Mouse (Mus musculus) heart, adult 2 months (tissue): ENCODE results near the gene Zdhhc15.
"Not testable (repeated sequence)": the region's sequence is repeated elsewhere in the genome, so short reads cannot be mapped to it uniquely, and the experiment has no call there.

ENCODE experiments used
- CTCF ChIP-seq: fragments of 200-600 bp; IDR thresholded peaks from 2 replicates; pipeline ENCODE4 v1.8.1; 2022; ENCODE audit warnings: antibody characterized with exemption, mild to moderate bottlenecking, moderate library complexity
- EP300 ChIP-seq: fragments of 200-500 bp; IDR thresholded peaks from 2 replicates; pipeline ENCODE4 v1.6.1; 2011; ENCODE audit warnings: low read depth, low read length, control low read depth; ENCODE audit not compliant: insufficient read depth
- POLR2A ChIP-seq: fragments of 200-500 bp; IDR thresholded peaks from 2 replicates; pipeline ENCODE4 v1.6.1; 2011; ENCODE audit warnings: mild to moderate bottlenecking, low read depth, low read length, control low read depth; ENCODE audit not compliant: insufficient read depth

DNA sequence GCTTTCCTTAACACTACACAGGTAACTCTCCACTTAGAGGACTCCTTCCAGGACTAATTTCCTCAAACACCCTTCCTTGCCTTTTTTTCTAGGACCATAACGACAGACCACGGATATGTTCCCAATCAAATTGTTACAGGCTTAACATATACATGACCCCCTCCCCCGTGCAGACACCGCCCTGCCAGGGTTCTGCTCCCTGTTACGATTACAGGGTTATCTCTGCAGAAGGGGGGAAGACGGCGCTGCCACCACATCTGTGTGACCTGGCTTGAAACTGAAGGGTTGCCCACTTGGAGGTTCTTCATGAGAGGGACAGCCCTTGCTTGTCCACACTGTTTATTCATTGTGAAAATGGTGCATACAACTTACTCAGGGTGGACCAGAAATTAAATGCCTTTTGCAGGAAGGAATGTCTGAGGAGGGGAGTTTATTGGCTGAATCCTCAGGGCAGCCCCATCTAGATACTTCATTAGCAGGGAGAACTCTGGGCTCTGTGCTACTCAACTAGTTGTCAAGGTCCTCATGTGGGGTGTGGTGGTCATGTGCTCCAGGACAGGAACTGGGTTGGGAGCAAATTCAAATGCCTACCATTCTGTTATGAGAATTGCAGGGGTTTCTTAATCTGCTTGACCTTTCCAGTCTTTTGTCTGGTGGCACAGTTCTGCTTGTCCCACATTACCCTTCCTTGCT, 67.0 kb downstream of the Zdhhc15 start:
- not testable (repeated sequence) for TF ChIP-seq CTCF, EP300, POLR2A
